Mouse (Mus musculus) stomach, postnatal 0 days (tissue): Measurements from ENCODE around the gene Wipf1.

ENCODE experiments used
- CTCF ChIP-seq: IDR thresholded peaks from 2 replicates; pipeline ENCODE4 v1.5.1; 2016; ENCODE audit warnings: antibody characterized with exemption, low read depth, mild to moderate bottlenecking, moderate library complexity
- EP300 ChIP-seq: optimal IDR thresholded peaks from 2 replicates; pipeline ENCODE3; 2016; ENCODE audit warnings: antibody characterized with exemption

DNA sequence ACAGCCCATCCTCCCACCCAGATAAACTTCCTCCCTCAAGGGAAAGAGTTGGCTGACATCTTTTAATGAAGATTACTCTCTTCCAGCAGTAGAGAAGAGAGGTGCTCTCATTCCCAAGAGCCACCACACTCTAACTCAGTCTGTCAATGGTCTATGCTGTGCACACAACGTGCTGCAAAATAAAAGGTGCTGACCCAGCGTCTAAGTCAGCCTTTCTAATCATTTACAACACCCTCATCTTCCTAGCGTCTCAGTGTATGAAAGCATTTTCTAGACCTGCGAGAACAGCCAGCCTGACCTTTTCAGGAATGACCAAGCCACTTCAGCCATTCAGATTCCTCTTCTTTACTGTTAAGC, 33.2 kb downstream of the Wipf1 start:
- TF ChIP-seq CTCF = no peak
- no peak for TF ChIP-seq EP300
